Mouse (Mus musculus) skeletal muscle tissue, postnatal 0 days (tissue): ENCODE measurements around the gene Rabggta. TPM values are rescaled to one million over a fixed set of nuclear protein-coding genes. Genes with fewer than 3 reads are reported as not detected.

Source experiments
- polyA plus RNA-seq: library from polyadenylated mRNA; unstranded; fragments of >200 nt; fragmentation: Nextera tagmentation; extraction: Ambion mirVana; gene quantifications from 2 replicates; pipeline ENCODE4 v1.2.1, GENCODE M21; 2015

The Rabggta gene
- 12.8 and 13.3 TPM in 2 replicates for polyA plus RNA-seq

DNA sequence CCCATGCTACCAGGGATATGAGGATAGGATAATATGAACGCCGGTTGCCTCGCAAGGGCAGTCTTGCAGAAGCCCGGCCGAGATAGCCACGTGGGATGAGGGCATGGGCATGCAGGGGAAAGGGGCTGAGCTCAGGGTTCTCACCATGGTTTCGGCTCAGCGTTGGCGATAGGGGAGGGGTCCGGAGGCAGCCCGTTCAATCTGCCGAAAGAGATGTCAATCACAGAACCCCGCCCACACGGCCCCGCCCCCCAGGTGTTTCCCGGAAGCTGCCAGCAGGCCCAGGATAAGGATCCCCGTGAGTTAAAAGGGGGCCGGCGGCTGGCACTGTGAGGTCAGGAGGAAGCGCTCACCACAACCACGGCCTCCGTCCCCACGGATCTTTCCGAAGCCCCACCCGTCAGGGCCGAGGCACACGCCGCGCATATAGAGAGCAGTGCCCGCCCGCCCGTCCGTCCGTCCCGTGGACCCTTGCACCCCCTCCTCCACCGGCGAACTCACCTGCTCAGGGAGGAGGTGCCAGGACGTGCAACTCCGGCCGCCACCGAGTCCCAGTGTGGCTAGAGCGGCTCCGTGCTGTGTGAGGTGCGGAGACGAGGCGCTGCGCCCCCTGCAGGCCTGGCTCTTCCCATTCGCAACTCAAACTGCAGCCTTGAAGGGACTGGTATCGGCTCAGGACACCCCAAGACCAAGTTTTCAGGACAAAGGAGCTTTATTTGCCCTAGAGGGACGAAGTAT is at the start of gene Rabggta:
TSS of gene Rabggta (minus strand) at position 564 of the 738 bp plus-strand sequence.

DNA sequence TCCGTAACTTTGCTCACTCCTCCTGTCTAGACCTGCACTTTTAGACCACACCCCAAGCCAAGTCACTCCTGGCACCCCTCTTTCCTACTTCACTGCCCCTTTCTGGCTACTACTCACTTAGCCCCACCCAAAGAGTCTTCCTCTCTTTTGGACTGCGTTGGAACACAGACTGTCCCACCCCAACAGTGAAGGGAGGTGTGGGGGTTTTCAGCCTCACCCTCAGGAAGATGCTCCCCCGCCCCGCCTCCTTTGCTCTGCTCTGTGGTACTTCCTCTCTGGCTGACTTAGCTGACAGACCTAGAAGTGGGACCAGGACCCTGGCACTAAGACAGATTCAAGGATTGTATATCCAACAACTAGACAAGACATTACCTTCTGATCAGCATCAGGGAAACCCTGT is 43.6 kb upstream of the Rabggta start, which contains the start of gene Ltb4r1:
TSS of gene Ltb4r1 (plus strand) at position 267 of the 400 bp plus-strand sequence.

DNA sequence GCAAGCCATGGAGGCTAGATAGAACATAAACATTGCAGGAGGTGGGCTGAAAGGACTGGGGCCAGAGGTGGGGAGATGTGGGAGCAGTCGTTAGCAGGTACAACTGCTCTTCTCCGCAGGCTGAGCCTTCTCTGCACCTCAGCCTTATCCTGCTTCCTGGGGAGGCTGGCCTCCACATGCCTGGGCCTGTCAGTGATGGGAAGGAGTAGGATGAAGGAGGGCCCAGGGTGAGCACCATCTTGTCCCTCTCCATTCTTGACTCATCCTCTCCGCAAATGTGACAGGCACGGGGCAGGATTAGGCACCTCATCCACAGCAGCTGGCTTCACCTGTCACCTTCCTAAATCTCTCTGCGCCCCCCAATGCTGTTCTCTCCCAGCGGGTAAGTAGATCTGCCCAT is 39.1 kb upstream of the Rabggta start, which contains the start of gene Ltb4r2:
TSS of gene Ltb4r2 (plus strand) at position 266 of the 400 bp plus-strand sequence.

DNA sequence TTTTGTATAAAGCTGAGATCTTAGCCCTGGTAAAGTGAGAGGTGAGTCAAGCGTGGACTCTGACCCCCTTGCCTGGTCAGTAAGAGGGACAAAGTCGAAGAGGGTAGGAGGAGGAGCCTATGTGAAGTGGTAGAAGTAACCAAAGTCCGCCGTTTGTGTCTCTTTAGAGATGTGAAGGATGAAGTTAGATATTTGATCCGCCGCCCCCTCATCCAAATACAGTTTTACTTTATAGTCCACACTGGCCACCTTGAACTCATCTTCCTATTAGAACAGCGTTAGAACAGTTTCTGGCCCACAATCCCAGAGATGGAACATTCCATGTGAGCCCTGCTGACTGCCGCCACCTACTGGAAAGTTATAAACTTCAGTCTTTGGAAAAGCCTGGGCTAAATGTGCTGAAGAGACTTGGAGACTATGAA is 36.3 kb upstream of the Rabggta start, which contains the start of gene Cideb:
TSS of gene Cideb (minus strand) at position 96 of the 422 bp plus-strand sequence.

DNA sequence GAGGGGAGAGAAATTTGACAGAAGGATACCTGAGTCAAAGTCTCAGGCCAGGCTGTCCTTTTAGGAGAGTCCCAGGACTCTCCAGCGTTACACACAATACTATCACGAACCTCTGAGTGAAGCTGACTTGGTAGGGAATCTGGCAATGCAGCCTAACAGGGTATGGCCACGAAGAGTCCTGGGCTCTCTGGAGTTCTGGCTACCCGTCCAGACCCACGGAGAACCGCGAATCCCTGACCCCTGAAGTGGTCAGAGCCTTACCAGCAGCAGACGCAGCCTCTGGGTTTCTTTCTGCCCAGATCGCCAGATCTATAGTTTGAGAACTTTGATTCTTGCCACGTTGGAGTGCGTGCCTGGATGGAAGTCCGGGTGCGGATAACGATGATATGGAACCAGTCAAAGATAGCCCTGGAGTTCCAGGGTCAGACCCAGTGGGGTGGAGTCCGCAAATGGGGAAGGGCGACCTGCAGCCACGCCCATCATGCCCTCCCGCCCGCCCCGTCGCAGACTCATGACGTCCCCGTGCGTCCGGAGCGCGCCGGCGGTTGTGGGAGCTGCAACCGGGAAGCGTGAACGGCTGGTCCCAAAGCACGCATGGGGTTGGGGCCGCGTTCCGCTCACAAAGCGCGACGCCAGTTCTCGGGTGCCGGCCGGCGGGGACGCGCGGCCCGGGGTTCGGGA is 23.3 kb upstream of the Rabggta start, which contains the start of the genes Dhrs1 and Nop9:
TSS of gene Dhrs1 (minus strand) at position 511 of the 681 bp plus-strand sequence.
TSS of gene Nop9 (plus strand) at position 514 of the 681 bp plus-strand sequence.

DNA sequence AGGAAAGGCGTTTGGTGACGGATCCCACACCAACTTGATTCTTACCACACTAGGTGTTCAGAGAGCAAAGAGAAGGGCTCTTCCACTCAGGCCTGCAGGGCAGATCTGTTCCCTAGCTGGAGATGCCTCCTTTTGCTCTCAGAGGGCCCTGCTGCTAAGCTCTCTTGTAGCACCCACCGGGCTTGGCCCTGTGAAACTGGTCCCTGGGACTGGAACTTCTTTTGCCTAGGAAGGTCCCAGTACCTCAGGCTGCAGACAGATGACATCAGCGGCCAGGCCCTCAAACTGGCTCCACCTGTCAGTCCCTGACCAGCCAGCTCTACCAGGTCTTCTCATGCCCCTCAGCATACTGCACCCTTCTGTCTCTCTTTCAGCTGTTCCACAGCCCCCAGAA is 8.3 kb downstream of the Rabggta start, which contains the start of gene Tgm1:
TSS of gene Tgm1 (minus strand) at position 198 of the 394 bp plus-strand sequence.

DNA sequence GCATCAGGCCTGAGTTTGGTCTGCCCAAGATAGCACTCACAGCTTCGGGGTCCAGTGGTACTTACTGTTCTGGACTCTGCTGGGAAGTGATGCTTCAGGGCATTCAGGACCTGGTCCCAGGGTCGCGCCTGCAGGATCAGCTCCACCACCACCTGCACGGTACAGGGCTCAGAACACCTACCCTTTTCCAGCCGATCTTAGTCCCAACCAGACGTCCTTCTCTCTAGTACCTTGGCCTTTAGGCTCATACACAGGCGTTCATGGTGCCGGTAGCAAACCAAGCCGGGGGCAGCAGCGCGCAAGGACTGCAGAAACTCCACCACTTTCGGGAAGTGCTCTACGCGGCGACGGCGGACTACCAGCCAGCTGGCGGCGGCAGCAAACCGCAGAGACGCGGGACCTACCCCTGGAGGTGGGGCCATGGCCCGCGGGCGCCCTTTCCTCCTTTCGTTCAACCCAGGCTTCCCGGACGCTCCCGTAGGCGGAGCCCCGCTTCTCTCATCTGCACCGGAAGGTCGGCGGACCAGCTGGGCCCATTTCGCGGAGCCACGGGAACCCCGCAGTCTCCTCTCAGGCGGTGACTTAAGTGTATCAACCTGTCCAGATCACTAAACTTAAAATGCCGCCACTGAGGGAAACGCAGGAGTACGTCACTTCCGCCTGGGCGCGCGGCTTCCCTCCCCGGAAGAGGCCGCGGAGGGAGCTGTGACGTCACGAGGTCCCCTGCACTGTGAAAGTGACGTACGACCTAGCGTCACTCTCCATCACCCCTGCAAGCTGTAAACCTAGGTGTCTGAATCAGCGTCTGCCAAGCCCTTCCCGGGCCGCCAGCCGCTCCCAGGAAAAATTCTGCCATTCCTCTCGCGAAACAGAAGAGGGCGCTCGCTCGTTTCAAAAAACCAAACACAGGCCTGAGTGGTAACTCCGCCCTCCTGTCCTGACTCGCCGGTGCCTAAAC is 40.6 kb downstream of the Rabggta start, which contains the start of gene Tinf2:
TSS of gene Tinf2 (minus strand) at position 661 of the 958 bp plus-strand sequence.

DNA sequence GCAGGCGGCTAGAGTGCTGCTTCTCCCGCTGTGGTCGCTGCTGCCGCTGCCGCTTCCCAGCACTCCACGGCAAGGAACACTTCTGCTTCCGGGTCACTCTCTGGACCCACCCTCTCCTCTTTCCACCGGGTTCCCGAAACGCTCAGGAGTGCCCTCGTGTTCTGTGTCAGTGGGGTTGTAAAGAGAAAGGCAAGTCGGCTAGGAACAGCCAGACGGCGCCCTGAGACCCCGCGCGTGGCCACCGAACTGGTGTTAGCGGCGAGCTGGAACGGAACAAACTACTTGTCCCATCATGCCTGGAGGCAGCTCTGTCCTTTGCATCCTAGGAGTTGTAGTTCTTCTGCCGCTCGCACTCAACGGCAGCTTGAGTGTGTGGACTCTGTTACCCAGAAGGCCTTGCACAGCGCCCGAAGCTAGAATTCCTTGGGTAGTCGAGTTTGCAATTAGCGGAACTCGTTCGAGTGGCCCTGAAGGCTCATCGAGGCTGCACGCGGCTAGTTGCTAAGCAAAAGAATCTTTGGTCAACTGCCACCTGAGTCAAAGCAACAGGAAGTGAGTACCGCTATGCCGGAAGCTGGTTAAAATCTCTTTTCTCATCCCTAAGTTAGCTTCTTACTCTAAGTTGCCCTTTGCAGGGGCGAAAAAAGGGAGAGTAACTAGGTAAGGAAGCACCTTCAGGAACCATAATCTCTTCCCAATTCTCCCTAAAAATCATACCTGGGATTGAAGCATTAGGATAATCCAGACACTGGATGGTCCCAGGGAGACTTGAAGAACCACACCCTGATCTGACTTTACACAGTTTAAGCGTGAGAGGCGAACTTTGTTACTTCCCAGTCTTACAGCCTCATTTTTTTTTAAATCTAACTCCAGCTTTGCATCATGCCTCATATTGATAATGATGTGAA is 50.0 kb downstream of the Rabggta start, which contains the start of the genes Gmpr2 and Nedd8:
TSS of gene Gmpr2 (plus strand) at position 109 of the 908 bp plus-strand sequence.
TSS of gene Nedd8 (minus strand) at position 292 of the 908 bp plus-strand sequence.

Other genes starting within 250 kb of the Rabggta start
- 21.7 and 34.9 TPM in 2 replicates for gene Dhrs4, start 243.5 kb downstream of the Rabggta start, polyA plus RNA-seq
- 0.44 and 0.66 TPM in 2 replicates for gene Carmil3, start 231.6 kb downstream of the Rabggta start, polyA plus RNA-seq
- not detected in 2 replicates for gene Cpne6, start 211.8 kb downstream of the Rabggta start, polyA plus RNA-seq
- not detected in 2 replicates for gene Nrl, start 197.3 kb downstream of the Rabggta start, polyA plus RNA-seq
- gene Pck2, start 182.0 kb downstream of the Rabggta start, polyA plus RNA-seq, result 15.8 and 17.4 TPM in 2 replicates
- gene Dcaf11, start 162.3 kb downstream of the Rabggta start, polyA plus RNA-seq, result 45.2 and 45.3 TPM in 2 replicates
- 1.2 and 1.5 TPM in 2 replicates for gene A730061H03Rik, start 161.9 kb downstream of the Rabggta start, polyA plus RNA-seq
- 342 and 394 TPM in 2 replicates for gene Fitm1, start 146.6 kb downstream of the Rabggta start, polyA plus RNA-seq
- gene Psme1, start 144.1 kb downstream of the Rabggta start, polyA plus RNA-seq, result 88.6 and 106 TPM in 2 replicates
- gene Emc9, start 137.0 kb downstream of the Rabggta start, polyA plus RNA-seq, result 63.2 and 67.4 TPM in 2 replicates
- gene Psme2, start 131.2 kb downstream of the Rabggta start, polyA plus RNA-seq, result 186 and 262 TPM in 2 replicates
- 10.3 and 13.4 TPM in 2 replicates for gene Rnf31, start 130.6 kb downstream of the Rabggta start, polyA plus RNA-seq
- 11.4 and 12.2 TPM in 2 replicates for gene Irf9, start 118.7 kb downstream of the Rabggta start, polyA plus RNA-seq
- gene Rec8, start 104.2 kb downstream of the Rabggta start, polyA plus RNA-seq, result 1.8 and 1.9 TPM in 2 replicates
- 52.7 and 61.0 TPM in 2 replicates for gene Ipo4, start 86.3 kb downstream of the Rabggta start, polyA plus RNA-seq
- gene Gm49378, start 84.4 kb downstream of the Rabggta start, polyA plus RNA-seq, result 1.3 and 2.0 TPM in 2 replicates
- 48.0 and 52.2 TPM in 2 replicates for gene Tm9sf1, start 78.5 kb downstream of the Rabggta start, polyA plus RNA-seq
- gene Tssk4, start 72.1 kb downstream of the Rabggta start, polyA plus RNA-seq, result 0.24 and 0.32 TPM in 2 replicates
- 29.8 and 35.3 TPM in 2 replicates for gene Mdp1, start 61.8 kb downstream of the Rabggta start, polyA plus RNA-seq
- gene Gmpr2, start 50.3 kb downstream of the Rabggta start, polyA plus RNA-seq, result 15.1 and 16.5 TPM in 2 replicates
- 356 and 376 TPM in 2 replicates for gene Nedd8, start 50.1 kb downstream of the Rabggta start, polyA plus RNA-seq
- 14.2 and 15.0 TPM in 2 replicates for gene Tinf2, start 40.4 kb downstream of the Rabggta start, polyA plus RNA-seq
- 0.35 and 1.9 TPM in 2 replicates for gene Tgm1, start 8.3 kb downstream of the Rabggta start, polyA plus RNA-seq
- gene Dhrs1, start 23.4 kb upstream of the Rabggta start, polyA plus RNA-seq, result 41.5 and 50.2 TPM in 2 replicates
- gene Nop9, start 23.4 kb upstream of the Rabggta start, polyA plus RNA-seq, result 14.6 and 17.5 TPM in 2 replicates
- 0.11 and 0.12 TPM in 2 replicates for gene Cideb, start 36.2 kb upstream of the Rabggta start, polyA plus RNA-seq
- 0.23 and 0.41 TPM in 2 replicates for gene Ltb4r2, start 39.2 kb upstream of the Rabggta start, polyA plus RNA-seq
- 0.21 and 0.61 TPM in 2 replicates for gene Ltb4r1, start 43.7 kb upstream of the Rabggta start, polyA plus RNA-seq
- 5.0 and 5.7 TPM in 2 replicates for gene Adcy4, start 61.8 kb upstream of the Rabggta start, polyA plus RNA-seq
- gene Ripk3, start 66.6 kb upstream of the Rabggta start, polyA plus RNA-seq, result 6.7 and 11.8 TPM in 2 replicates
- gene Nfatc4, start 100.9 kb upstream of the Rabggta start, polyA plus RNA-seq, result 10.9 and 11.6 TPM in 2 replicates
- 3.1 and 3.3 TPM in 2 replicates for gene Nynrin, start 131.7 kb upstream of the Rabggta start, polyA plus RNA-seq
- gene Cbln3, start 162.1 kb upstream of the Rabggta start, polyA plus RNA-seq, result 0.21 and 0.28 TPM in 2 replicates
- gene Khnyn, start 162.7 kb upstream of the Rabggta start, polyA plus RNA-seq, result 6.2 and 7.7 TPM in 2 replicates
- 66.3 and 69.2 TPM in 2 replicates for gene Sdr39u1, start 178.0 kb upstream of the Rabggta start, polyA plus RNA-seq
- 390 and 665 TPM in 2 replicates for gene Cma1, start 222.4 kb upstream of the Rabggta start, polyA plus RNA-seq
- gene Cma2, start 228.7 kb upstream of the Rabggta start, polyA plus RNA-seq, result 0.28 and 0.91 TPM in 2 replicates